Mouse (Mus musculus) forebrain, embryonic 14.5 days (tissue): ENCODE measurements around the gene Plod2. TPM values are rescaled to one million over a fixed set of nuclear protein-coding genes. Genes with fewer than 3 reads are reported as not detected.

Experiments used
- ATAC-seq: fragments of 200-750 bp; cut with Nextera tagmentation; 2 replicates; pipeline ENCODE4 v1.8.0; 2017; ENCODE audit warnings: mild to moderate bottlenecking, moderate library complexity
- DNase-seq: peaks from one replicate; pipeline ENCODE4 v3.0.0-alpha.2; 2015; ENCODE audit warnings: low spot score
- H3K27ac ChIP-seq: fragments of 300-500 bp; sonication (generic); 2 replicates; pipeline ENCODE4 v1.5.1; 2014; ENCODE audit warnings: low read depth, mild to moderate bottlenecking, control low read depth, low read length, moderate library complexity
- H3K27me3 ChIP-seq: fragments of 300-500 bp; sonication (generic); replicated peaks from 2 replicates; pipeline ENCODE4 v1.6.1; 2014; ENCODE audit warnings: low read length, control low read depth, mixed read lengths; ENCODE audit not compliant: control insufficient read depth, insufficient read depth
- H3K36me3 ChIP-seq: fragments of 300-500 bp; sonication (generic); 2 replicates; pipeline ENCODE4 v1.6.1; 2014; ENCODE audit warnings: low read length, control low read depth; ENCODE audit not compliant: control insufficient read depth, insufficient read depth
- H3K4me1 ChIP-seq: fragments of 300-500 bp; sonication (generic); 2 replicates; pipeline ENCODE4 v1.6.1; 2014; ENCODE audit warnings: antibody characterized with exemption, low read length, control low read depth; ENCODE audit not compliant: control insufficient read depth, insufficient read depth
- H3K4me2 ChIP-seq: fragments of 300-500 bp; sonication (generic); 2 replicates; pipeline ENCODE4 v1.6.1; 2014; ENCODE audit warnings: mild to moderate bottlenecking, control low read depth, low read length
- H3K4me3 ChIP-seq: fragments of 300-500 bp; sonication (generic); 2 replicates; pipeline ENCODE4 v1.5.1; 2014; ENCODE audit warnings: low read depth, low read length, control low read depth
- H3K9ac ChIP-seq: fragments of 300-500 bp; sonication (generic); 2 replicates; pipeline ENCODE4 v1.6.1; 2014; ENCODE audit warnings: mild to moderate bottlenecking, low read length, control low read depth, moderate library complexity
- H3K9me3 ChIP-seq: fragments of 300-500 bp; sonication (generic); replicated peaks from 2 replicates; pipeline ENCODE4 v1.6.1; 2016; ENCODE audit warnings: low read length, control low read depth, mixed read lengths; ENCODE audit not compliant: control insufficient read depth
- WGBS: fragments of 180-500 bp; shearing (Covaris S2); extraction: QIAGEN DNeasy Blood & Tissue Kit; methylation state at CpG from one replicate; pipeline ENCODE4 v1.1.7; 2014; 5-methylcytosine and 5-hydroxymethylcytosine counted together
- polyA plus RNA-seq: library from polyadenylated mRNA; unstranded; fragments of >200 nt; fragmentation: Nextera tagmentation; extraction: Ambion mirVana; gene quantifications from 2 replicates; pipeline ENCODE4 v1.2.1, GENCODE M21; 2014

The Plod2 gene
- polyA plus RNA-seq, 1 experiment from 2014 or later: 10.4 TPM

DNA sequence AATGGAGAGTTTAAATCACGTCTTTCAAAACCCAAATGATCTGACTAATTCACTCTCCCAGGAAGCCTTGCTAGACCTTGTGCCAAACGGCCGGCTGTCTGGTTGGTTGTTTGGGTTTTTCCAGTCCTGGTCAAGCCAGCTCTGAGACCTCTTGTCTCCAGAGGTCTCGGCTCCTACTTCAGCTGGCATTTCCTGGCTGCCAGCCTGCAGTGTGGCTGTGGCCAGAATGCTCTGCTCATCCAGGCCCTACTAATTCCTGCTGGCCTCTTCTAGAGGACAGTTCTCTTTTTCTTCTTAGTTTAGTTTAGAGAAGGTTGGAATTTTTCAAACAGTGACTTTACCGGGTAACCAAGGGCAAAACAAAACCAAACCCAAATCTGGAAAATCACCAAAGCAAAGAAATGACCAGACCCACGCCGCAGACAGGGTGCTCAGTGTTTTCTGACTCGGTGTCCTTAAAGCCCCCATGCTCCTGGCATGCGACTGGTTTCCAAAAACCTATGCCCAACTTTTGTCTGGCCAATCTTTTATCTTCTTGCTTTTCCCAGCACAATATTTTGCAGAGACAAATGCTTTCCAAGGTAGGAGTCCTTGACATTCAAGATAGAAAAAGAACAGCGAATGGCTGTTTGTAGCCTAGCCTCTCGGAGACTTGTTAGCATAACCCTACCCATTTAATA lies 7.9 kb downstream of the Plod2 start:
- ATAC-seq: no peak
- DNase-seq: no peak
- H3K9ac ChIP-seq: no peak overlapping the region
- 84% methylated on average over 11 of the region's 11 CpGs for WGBS
- no peak overlapping the region for H3K4me2 ChIP-seq
- H3K27ac ChIP-seq: no peak overlapping the region
- H3K36me3 ChIP-seq: no peaks in the 10 kb centered on the region
- H3K4me3 ChIP-seq: no peak overlapping the region
- H3K4me1 ChIP-seq: no peaks in the 10 kb centered on the region; the same call in 1 of the 2 replicates
- no peaks in the 10 kb centered on the region for H3K27me3 ChIP-seq
- no peaks in the 10 kb centered on the region for H3K9me3 ChIP-seq

GRCm38 (mm10) chr9:92550981-92551380 lies 9.0 kb downstream of the Plod2 start:
- no peaks in the 10 kb centered on the region for H3K27me3 ChIP-seq
- no peak overlapping the region for H3K27ac ChIP-seq
- WGBS: 72% methylated on average over 2 of the region's 2 CpGs
- H3K9ac ChIP-seq: no peak overlapping the region
- no peak overlapping the region for H3K4me2 ChIP-seq
- H3K36me3 ChIP-seq: no peaks in the 10 kb centered on the region
- DNase-seq (no peak), ATAC-seq (no peak)
- H3K9me3 ChIP-seq: no peaks in the 10 kb centered on the region
- H3K4me3 ChIP-seq: no peak overlapping the region
- no peaks in the 10 kb centered on the region for H3K4me1 ChIP-seq

GRCm38 (mm10) chr9:92551666-92552065 lies 9.6 kb downstream of the Plod2 start:
- no peak overlapping the region for H3K4me2 ChIP-seq
- H3K4me3 ChIP-seq: no peak overlapping the region
- no peaks in the 10 kb centered on the region for H3K4me1 ChIP-seq
- 86% methylated on average over 4 of the region's 4 CpGs for WGBS
- no peaks in the 10 kb centered on the region for H3K9me3 ChIP-seq
- H3K27ac ChIP-seq: no peak overlapping the region
- H3K36me3 ChIP-seq: no peaks in the 10 kb centered on the region
- DNase-seq (no peak), ATAC-seq (no peak)
- H3K27me3 ChIP-seq: no peaks in the 10 kb centered on the region
- no peak overlapping the region for H3K9ac ChIP-seq

DNA sequence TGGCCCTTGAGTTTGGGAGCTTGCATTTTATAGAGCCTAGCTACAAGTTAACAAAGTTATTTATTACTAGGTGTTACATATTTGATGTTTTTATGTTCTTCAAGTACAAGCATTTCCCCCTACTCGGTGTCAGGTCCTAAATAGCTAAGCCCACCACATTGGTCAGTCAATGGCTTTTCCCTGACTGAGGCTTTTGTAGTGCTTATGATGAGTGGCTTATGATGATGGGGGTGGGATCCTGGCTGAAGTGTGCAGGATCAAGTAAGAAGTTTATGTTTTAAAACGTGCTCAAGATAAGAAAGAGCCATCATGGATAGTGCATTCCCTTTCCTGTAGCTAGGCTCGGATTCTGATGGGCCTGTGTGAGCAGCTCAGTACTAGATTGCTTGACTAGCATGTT lies 10.7 kb downstream of the Plod2 start:
- Histone ChIP-seq H3K27ac (no peak overlapping the region), H3K4me1 (no peaks in the 10 kb centered on the region), H3K9me3 (no peaks in the 10 kb centered on the region), H3K4me2 (no peak overlapping the region), H3K27me3 (no peaks in the 10 kb centered on the region), H3K36me3 (no peaks in the 10 kb centered on the region), H3K9ac (no peak overlapping the region), H3K4me3 (no peak overlapping the region)
- DNase-seq: no peak
- 83% methylated on average over 3 of the region's 3 CpGs for WGBS
- no peak for ATAC-seq

DNA sequence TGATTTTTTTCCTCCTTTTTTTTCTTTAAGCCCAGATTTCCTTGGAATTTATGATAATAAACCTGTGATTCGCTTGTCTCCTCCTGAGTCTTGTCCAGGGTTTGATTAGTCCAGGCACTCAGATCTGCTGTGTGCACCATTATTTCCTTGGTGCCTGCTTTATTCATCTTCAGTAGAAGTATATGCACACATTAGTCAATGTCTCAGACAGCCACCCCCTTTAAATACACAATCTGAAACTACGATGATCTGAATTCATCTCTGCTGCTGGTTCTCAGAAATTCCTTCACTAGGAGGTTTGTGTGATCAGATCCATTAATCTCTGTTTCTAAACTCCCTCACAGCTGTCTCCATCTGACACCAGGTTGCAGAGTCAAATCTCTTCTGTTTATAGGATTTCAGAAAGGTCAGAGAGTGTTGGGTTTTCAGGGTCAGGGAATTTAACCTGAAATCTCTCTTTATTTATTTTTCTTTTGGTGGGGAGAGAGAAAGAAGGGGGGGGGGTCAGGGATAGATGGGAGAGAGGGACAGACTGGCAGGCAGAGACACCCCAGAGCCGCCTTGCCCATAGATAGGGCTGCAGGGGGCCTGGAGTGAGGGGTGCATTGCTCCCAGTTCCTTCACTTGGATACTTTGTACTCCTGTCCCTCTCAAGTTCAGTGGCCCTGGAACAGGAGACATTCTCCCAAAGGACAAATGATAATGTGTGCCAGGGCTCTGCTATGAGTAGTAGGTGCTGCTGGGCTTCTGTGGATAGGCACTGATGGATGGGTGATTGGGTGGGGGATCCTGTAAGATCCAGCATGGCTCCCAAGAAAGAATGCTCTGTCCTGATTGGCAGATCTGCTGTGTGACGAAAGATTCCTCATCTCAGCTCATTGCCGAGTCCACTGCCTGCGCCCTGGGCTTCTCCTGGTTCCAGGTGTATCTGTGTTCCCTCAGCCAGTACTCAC lies 13.3 kb downstream of the Plod2 start:
- H3K27me3 ChIP-seq: no peaks in the 10 kb centered on the region
- H3K4me2 ChIP-seq: no peak overlapping the region
- DNase-seq (no peak), ATAC-seq (no peak)
- H3K9ac ChIP-seq: no peak overlapping the region
- H3K9me3 ChIP-seq: no peaks in the 10 kb centered on the region
- no peaks in the 10 kb centered on the region for H3K4me1 ChIP-seq
- WGBS: 92% methylated on average over 6 of the region's 6 CpGs
- no peak overlapping the region for H3K27ac ChIP-seq
- H3K4me3 ChIP-seq: no peak overlapping the region
- H3K36me3 ChIP-seq: no peaks in the 10 kb centered on the region

- no peaks in the 10 kb centered on the region for H3K27me3 ChIP-seq
- no peaks in the 10 kb centered on the region for H3K4me1 ChIP-seq
- H3K36me3 ChIP-seq: no peaks in the 10 kb centered on the region
- no peaks in the 10 kb centered on the region for H3K9me3 ChIP-seq
- no peak overlapping the region for H3K4me2 ChIP-seq
- no peak overlapping the region for H3K4me3 ChIP-seq
- DNase-seq: no peak
- 87% methylated on average over 8 of the region's 8 CpGs for WGBS
- H3K9ac ChIP-seq: no peak overlapping the region
- H3K27ac ChIP-seq: no peak overlapping the region
- ATAC-seq: no peak
Measured at GRCm38 (mm10) chr9:92559750-92560149, 17.7 kb downstream of the Plod2 start.

DNA sequence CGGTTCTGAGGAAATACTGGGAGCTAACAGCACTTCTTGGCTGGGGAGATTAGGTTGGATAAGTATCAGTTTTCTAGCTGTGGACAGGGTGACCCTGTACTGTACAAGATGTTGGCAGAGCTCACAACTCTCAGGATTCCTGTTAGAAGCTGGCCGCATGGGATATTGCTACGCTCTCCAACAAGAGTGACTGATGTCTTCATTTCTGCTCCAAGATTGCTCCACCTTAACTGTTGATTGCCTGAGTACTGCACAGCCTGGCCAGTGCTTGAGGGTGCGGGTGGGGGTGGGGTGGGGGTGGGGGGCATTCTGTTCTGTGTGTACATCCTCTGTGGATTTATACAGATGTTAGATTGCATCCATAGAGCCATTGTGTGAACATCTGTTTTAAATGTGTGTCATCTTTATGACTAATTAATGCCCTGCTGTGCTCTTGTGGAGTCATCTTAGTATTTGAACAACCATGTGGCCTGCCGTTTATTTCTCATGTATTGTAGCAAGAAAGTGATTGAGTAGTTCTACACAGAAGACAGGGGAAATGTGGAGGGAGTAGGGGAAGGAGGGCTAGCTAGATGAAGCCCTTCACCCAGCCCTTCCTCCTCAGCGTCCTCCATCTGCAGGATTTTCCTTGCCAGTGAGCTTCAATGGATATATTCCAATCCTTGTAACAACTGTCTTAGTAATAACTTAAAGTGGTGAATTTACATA lies 19.0 kb downstream of the Plod2 start:
- Histone ChIP-seq H3K9me3 (no peaks in the 10 kb centered on the region), H3K27ac (no peak overlapping the region), H3K36me3 (no peaks in the 10 kb centered on the region), H3K4me2 (no peak overlapping the region), H3K27me3 (no peaks in the 10 kb centered on the region), H3K4me1 (no peaks in the 10 kb centered on the region), H3K4me3 (no peak overlapping the region), H3K9ac (no peak overlapping the region)
- no peak for DNase-seq
- peak; percentile 42 for ATAC-seq
- WGBS: 60% methylated on average over 6 of the region's 6 CpGs

DNA sequence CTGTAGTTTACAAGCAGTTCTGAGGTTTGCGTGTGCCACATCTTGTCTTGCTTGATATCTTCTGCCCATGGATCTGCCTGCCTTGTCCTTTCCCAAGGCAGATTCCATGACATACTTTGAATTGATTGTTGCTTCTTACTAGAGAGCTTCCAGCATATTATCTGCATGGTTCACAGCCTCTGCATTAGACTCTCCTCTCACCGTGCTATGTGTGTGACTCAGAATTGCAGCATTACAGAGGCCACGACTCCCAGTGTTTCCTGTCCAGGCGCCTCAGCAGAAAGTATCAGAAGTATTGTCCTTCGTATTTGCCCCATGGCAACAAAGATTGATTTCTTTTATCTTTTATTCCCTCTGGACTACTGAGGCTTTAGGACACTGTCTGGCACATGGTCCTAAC lies 20.4 kb downstream of the Plod2 start:
- ATAC-seq (no peak), DNase-seq (no peak)
- H3K4me3 ChIP-seq: no peak overlapping the region
- H3K4me2 ChIP-seq: no peak overlapping the region
- no peaks in the 10 kb centered on the region for H3K27me3 ChIP-seq
- H3K9me3 ChIP-seq: no peaks in the 10 kb centered on the region
- 96% methylated on average over 5 of the region's 5 CpGs for WGBS
- no peaks in the 10 kb centered on the region for H3K4me1 ChIP-seq
- H3K9ac ChIP-seq: no peak overlapping the region
- no peaks in the 10 kb centered on the region for H3K36me3 ChIP-seq
- no peak overlapping the region for H3K27ac ChIP-seq
